In genomic region chr8:86159074-86159783, GRCm38 (mm10) we compare ENCODE assay signal across 9 mouse cellular contexts.
DNase-seq lines count a peak whose midpoint lies in the region; ATAC-seq and TF ChIP-seq lines count a peak whose summit lies in the region.
"Had no signal": no experiment of that assay in that cellular context is flagged by ENCODE, and none has a peak within 500 bp of the region (broad histone marks: within the 10 kb centered on the region; RNA-seq: fewer than 3 reads in every experiment).

No protein-coding gene starts in this region.

- no peak for TF ChIP-seq CTCF in liver, postnatal 0 days (IDR thresholded peaks at IDR 0.05; ENCODE audit: low read depth)

- ATAC-seq in liver, postnatal 0 days: no peak

- intact Hi-C loops in left cerebral cortex, postnatal 25 days (cut with DNase I): loop anchor here (2.0 to 10.0 kb wide), 3 partner anchors 26 to 316 kb away; no protein-coding TSS in a partner anchor

- WGBS in liver, postnatal 0 days (ENCODE audit: insufficient replicate concordance): 76% methylated on average over 6 of the region's 6 CpGs

- no peak overlapping the region for H3K4me3 ChIP-seq in liver, postnatal 0 days (ENCODE audit: low read depth, low read length)

- H3K36me3 ChIP-seq in liver, postnatal 0 days (replicated peaks; ENCODE audit: insufficient read depth, low read length): no peaks in the 10 kb centered on the region

- H3K4me1 ChIP-seq in liver, postnatal 0 days (ENCODE audit: insufficient read depth): no peaks in the 10 kb centered on the region

- no peaks in the 10 kb centered on the region for H3K9me3 ChIP-seq in liver, postnatal 0 days (ENCODE audit: low read length)

- H3K4me2 ChIP-seq in liver, postnatal 0 days (ENCODE audit: low read depth, low read length): no peak overlapping the region
- H3K4me2 ChIP-seq: heart, embryonic 11.5 days had no signal

- no peak for TF ChIP-seq EP300 in liver, postnatal 0 days (IDR thresholded peaks at IDR 0.05; ENCODE audit: low read depth)

- no peak overlapping the region for H3K27ac ChIP-seq in liver, postnatal 0 days (ENCODE audit: low read depth)

- DNase-seq in retina, postnatal 1 day: peak; percentile 11
- no peak for DNase-seq in retina, embryonic 14.5 days (ENCODE audit: low spot score)
- DNase-seq in layer of hippocampus, adult 18-20 months (ENCODE audit: low spot score in 2 of 2): peak; percentile 36 to 69
- peak; percentile 62 to 85 for DNase-seq in left cerebral cortex, postnatal 25 days (ENCODE audit: low spot score in 2 of 2)
- DNase-seq in liver, postnatal 0 days: no peak
- DNase-seq in thymus, postnatal 0 days (ENCODE audit: low spot score): no peak
- DNase-seq in spleen, postnatal 14 days (ENCODE audit: low spot score in 2 of 2): no peak
- DNase-seq: lung, adult 18-20 months had no signal

- H3K9ac ChIP-seq in liver, postnatal 0 days (replicated peaks): no peak overlapping the region

- no peaks in the 10 kb centered on the region for H3K27me3 ChIP-seq in liver, postnatal 0 days (ENCODE audit: insufficient read depth, low read length)

Comparison
In these comparisons a context has a peak if more than half of its experiments do, and no peak if none do; other contexts are left out.
1. DNase-seq: peak in retina, postnatal 1 day (single experiment), layer of hippocampus, adult 18-20 months (2 of 2) and left cerebral cortex, postnatal 25 days (2 of 2); none in retina, embryonic 14.5 days (single experiment), liver, postnatal 0 days (single experiment), thymus, postnatal 0 days (single experiment) and spleen, postnatal 14 days (0 of 2).